Mouse (Mus musculus) frontal cortex, postnatal 25 days (tissue): ENCODE results near the gene Ckap2.

Experiments used
- DNase-seq, 2 experiments: peaks; one replicate each; pipeline ENCODE4 v3.0.0; 2022; ENCODE audit warnings: low spot score in 2 of 2

Ckap2 gene

DNA sequence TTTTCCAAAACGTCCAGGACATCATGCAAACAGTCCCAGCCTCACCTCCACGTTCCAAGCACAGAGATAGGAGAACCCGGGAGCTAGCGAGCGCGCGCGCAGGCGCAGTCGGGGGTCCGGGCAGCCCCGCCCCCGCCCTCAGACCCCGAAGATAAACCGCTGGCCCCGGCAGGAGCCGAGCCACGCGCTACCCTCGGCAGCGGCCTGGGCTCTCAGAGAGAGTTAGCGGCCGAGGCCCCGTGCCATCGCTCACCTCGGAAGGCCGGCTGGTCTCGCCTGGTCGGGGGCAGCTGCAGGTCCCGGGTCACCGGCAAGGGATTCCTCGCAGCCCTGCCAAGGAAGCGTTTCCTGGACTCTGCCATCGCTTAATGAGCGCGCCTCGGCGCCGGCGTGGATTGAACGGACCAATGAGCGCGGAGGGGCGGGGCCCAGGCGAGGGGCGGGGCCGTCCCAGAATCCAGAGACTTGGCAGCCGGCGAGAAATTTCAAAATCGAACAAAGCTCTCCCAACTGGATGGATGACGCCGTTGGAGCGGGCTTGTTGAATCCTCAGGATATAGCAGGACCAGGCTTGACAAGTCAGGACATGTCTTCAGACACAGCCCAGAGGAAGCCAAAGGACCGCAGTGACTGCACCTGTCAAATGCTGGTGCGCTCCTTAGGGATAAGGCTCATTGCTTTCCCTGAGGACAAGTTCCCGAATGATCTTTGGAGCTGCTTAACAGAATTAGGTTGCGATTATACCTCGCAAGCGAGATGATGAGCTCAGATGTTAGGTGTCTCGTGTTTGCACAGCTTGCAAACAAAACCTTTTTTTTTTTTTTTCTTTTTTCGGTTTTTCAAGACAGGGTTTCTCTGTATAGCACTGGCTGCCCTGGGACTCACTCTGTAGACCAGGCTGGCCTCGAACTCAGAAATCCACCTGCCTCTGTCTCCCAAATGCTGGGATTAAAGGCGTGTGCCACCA lies at the start of gene Ckap2:
TSS of gene Ckap2 (minus strand) at position 389 of the 967 bp plus-strand sequence.
- peak; percentile 62 to 69 for DNase-seq

- no peak for DNase-seq
Observed at GRCm38 (mm10) chr8:22228621-22229020, 43.0 kb upstream of the Ckap2 start.

- no peak for DNase-seq
Observed at GRCm38 (mm10) chr8:22227061-22227877, 41.6 kb upstream of the Ckap2 start, which contains the start of gene Thsd1. Thsd1 (plus strand) TSS chr8:22227313.

- no peak for DNase-seq
Observed at GRCm38 (mm10) chr8:22226361-22226760, 40.7 kb upstream of the Ckap2 start.

DNA sequence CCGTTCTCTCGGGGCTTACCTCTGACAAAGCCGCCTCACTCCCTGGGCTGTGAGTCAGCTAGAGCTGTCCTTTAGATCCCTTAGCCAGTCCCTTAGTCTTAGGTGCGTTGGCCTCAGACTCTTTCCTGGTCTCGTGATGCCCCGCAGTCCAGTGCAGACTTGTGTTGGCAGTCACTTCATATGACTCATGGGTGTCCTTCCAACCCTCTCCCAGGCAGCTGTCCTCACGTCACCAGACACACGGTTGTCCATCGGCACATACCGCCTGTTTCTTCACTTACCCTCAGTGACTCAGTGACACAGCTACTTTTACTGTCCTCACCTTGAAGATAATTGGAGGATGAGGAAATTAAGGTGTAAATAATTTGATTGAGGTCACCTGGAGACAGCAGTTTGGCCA lies 29.2 kb upstream of the Ckap2 start:
- DNase-seq, result no peak

DNA sequence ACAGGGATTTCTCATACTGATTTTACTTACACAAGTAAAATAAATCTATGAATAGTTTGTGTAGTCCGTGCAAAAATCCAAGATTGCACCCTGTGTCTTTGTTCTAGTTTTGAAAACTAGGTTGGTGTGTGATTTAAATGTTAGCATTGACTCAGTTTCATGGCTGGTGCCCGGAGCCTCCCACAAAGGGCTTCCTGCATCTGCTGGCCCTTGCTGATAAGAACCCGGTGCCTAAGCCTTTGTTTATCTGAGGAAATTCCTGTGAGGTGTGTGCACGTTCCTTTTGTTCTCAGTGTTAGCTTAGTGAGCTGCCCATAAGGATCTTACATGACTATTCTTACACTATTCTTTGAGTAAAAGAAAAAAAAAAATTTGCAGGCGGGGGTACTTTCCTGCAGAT lies 23.4 kb upstream of the Ckap2 start:
- DNase-seq, result no peak

DNA sequence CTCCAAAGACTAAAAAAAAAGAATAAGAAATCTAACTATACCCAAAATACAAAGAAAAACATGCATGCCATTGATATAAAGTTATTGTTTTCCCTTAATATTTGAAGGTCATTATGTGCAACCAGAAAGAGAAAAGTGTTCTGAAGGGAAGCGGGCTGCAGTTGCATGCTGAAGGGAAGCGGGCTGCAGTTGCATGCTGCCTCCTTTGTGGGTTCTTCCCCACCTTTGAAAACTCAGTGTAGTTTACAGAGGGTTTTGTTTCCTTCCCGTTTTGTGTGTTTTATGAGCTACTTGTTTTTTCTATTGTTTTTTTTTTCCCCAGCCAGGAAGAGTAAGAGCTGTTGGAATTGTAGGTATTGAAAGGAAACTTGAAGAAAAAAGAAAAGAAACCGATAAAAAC lies 21.9 kb upstream of the Ckap2 start:
- no peak for DNase-seq

DNA sequence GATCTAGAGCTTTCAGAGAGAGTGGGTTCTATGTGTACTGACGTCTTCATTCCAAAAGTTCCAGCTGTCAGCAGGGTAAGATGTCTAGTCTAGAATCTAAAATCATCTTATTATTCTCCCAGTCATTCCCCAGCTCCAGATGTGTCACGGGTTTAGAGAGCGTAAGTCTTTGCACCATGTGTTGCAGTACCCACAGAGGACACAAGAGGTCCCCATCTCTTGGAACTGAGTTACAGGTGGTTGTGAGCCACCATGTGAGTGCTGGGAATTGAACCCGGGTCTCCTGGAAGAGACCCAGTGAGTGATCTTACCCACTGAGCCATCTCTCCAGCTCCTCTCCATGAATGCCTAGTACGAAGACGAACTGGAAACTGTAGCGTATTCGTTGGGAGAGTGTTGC lies 13.9 kb upstream of the Ckap2 start:
- DNase-seq, result no peak

DNA sequence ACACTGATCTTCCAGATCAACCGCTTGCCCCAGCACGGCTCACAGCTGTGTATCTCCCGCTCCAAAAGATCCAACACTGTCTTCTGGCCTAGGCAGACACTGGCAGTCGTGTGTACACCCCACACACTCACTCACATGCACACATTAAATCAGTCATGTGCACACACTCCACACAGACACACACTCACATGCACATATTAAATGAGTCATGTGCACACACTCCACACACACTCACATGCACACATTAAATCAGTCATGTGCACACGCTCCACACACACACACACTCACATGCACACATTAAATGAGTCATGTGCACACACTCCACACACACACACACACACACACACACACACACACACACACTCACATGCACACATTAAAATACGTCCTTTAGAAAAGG lies 12.3 kb upstream of the Ckap2 start:
- no peak for DNase-seq

DNA sequence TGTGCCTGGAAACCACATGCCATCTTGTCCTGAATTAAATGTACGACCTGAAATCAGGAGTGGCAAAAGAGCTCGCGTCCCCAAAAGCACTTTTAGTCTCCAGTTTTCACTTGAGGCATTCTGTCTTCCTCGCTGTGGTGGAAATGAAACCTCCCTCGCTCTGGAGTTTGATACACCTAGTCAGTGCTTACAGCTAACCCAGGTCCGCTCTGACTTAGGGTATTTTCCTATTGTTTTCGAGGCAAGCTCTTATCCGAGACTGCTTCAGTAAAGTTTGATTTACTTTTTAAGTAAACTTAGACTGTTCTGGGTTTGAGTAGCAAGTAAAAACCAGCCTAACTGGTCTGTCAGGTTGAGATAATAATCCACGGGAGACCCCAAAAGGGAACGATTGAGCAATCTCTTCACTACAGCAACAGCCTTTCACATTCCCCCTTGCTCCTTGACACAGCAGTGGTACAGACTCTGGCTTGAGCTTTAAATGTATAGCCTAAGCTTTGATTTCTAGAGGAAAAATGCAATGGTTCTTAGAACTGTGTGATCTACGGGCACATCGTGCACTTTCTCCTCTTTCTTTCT lies 7.9 kb upstream of the Ckap2 start:
- peak in 1 of 2 experiments; percentile 22 for DNase-seq

- DNase-seq, result peak; percentile 83 to 85
Observed at GRCm38 (mm10) chr8:22192660-22193431, 7.2 kb upstream of the Ckap2 start, which contains the start of gene Vps36. Vps36 (plus strand) TSS chr8:22192809.

GRCm38 (mm10) chr8:22184884-22185283 lies 735 bp downstream of the Ckap2 start:
- no peak for DNase-seq

DNA sequence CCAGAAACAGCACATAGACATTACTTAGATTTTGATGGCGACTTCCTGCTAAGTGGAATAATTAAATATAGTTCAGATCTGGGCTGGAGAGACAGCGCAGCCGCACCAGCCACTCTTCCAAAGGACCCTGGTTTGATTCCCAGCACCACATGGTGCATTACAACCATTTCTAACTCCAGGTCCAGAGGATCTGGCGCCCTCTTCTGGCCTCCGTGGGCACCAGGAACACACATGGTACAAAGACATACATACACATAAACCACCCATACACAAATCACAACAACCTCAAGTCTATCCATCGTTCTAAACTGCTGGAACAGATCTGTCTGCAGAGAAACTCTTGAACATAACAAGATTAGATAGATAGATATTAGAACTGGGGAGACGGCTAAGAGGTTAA lies 9.7 kb downstream of the Ckap2 start:
- no peak for DNase-seq

- no peak for DNase-seq
Observed at GRCm38 (mm10) chr8:22169167-22169566, 16.5 kb downstream of the Ckap2 start.

GRCm38 (mm10) chr8:22166080-22166603 lies 19.5 kb downstream of the Ckap2 start, which contains the start of gene Nek3:
Nek3 (minus strand) TSS chr8:22166435.
- DNase-seq, result peak; percentile 45 to 62

- no peak for DNase-seq
Observed at GRCm38 (mm10) chr8:22165251-22166079, 20.2 kb downstream of the Ckap2 start.

DNA sequence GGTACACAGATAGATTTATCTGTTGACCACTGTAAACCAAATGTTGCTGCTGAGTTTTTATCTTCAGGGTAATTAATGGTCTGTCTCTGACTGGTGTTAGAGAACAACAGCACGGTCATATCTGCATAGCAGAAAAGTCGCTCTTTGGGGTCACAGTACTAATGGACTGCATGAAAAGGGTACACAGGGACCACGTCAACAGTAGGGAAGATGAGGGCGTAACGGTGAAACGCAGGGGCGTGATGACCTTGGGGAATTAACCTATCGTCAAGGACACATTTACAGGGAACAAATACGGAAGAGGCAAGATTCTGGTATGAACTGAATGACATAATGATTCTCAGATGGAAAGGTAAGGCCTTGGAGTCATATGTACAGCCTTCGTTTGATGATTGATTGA lies 21.2 kb downstream of the Ckap2 start:
- no peak for DNase-seq

DNA sequence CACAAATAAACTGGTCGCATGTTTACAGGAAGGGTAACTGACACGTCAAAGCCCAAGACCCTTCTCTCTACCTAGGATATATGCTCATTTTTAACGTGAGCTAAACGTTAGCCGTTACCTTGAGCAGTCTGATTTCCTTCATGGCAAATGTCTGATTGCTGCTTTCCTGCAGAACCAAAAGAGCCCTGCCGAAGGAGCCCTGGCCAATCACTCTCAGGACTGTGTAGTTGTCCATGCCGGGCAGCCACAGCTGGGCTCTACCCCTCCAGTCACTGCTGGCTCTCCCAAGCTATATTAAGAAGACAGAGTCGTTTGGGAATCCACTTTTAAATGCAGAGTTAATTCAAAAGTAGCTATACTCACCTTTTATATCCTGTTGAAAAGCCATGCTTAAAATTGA lies 23.4 kb downstream of the Ckap2 start:
- no peak for DNase-seq

DNA sequence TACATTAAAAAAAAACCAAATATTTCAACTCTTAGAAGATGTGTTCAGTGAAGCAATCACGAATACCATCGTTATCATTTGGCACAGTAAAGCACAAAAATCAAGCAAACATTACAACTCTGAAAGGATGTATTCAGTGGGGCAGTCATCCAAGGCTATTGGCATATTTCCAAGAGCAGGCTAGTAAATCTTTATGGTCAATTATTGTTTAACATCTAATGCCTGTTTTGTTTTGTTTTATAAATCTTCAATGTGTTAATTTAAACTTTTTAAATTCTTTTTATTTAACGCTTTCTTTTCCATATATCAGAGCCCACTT lies 35.3 kb downstream of the Ckap2 start:
- no peak for DNase-seq

DNA sequence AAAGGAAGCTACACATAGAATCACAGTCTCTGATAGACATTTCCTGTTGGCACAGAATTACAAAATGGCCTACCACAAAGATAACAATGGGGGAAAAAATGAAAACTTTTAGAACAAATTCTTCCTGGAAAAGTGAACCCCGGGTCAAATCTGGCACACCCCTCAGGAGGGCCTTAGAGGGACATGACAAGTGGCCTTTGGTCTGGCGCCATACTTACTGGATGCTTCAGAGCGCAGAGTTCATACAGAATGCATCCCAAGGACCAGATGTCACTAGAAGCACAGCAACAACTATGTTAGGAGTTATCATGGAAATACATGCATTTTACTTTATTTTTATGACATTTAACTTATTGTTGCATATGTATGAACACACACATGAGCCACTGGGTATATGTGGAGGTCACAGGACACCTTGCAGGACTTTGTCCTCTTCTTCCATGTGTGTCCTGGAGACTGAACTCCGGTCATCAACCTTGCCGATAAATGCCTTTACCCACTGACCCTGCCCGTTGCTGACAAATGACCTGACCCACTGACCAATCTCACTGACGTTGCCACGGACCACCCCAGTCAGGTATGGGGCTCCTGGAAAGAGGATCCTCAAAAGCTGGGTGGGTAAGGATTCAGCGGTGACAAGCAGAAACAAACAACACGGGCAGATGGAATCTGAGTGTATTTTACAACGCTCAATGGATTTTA lies 35.8 kb downstream of the Ckap2 start:
- no peak for DNase-seq
